Mouse (Mus musculus) olfactory bulb, adult 2 months (tissue): Measurements from ENCODE around the gene Tenm2.

ENCODE experiments used
- CTCF ChIP-seq: fragments of 200-500 bp; IDR thresholded peaks from 2 replicates; pipeline ENCODE4 v1.5.1; 2012; ENCODE audit warnings: low read depth, mild to moderate bottlenecking, low read length, moderate library complexity; ENCODE audit not compliant: insufficient read depth
- POLR2A ChIP-seq: fragments of 200-500 bp; IDR thresholded peaks from 2 replicates; pipeline ENCODE4 v1.6.1; 2012; ENCODE audit warnings: mild to moderate bottlenecking, low read depth, low read length, moderate library complexity; ENCODE audit not compliant: insufficient read depth

GRCm38 (mm10) chr11:36671196-36671595 lies 564.6 kb downstream of the Tenm2 start:
- TF ChIP-seq CTCF: no peak
- no peak for TF ChIP-seq POLR2A
